Mouse (Mus musculus) left cerebral cortex, postnatal 14 days (tissue): ENCODE data around the gene Rnf5. TPM values are rescaled to one million over a fixed set of nuclear protein-coding genes. Genes with fewer than 3 reads are reported as not detected.

Source experiments
- DNase-seq, 2 experiments: peaks; one replicate each; pipeline ENCODE4 v3.0.0; 2021 to 2022; ENCODE audit warnings: low spot score in 2 of 2, mixed read lengths in 1 of 2
- intact Hi-C: fragments of 180-260 bp; cut with DNase I; formaldehyde crosslinking; loops from one replicate; pipeline ENCODE4 v1.15.1; 2025
- total RNA-seq, 2 experiments: library from RNA; stranded (reverse); gene quantifications; 2 replicates each; pipeline ENCODE4 v1.2.3; 2021

The Rnf5 gene
- total RNA-seq, 2 experiments from 2014 or later = 83.2 to 90.9 TPM

DNA sequence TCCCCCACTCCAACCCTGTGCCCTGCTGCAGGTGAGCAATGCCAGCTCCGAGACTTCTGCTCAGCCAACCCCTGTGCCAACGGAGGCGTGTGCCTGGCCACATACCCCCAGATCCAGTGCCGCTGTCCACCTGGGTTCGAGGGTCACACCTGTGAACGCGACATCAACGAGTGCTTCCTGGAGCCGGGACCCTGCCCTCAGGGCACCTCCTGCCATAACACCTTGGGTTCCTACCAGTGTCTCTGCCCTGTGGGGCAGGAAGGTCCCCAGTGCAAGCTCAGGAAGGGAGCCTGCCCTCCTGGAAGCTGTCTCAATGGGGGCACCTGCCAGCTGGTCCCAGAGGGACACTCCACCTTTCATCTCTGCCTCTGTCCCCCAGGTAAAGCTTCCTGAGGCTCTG is 36.2 kb downstream of the Rnf5 start:
- DNase-seq = no peak
- intact Hi-C loops = no loop called here

DNA sequence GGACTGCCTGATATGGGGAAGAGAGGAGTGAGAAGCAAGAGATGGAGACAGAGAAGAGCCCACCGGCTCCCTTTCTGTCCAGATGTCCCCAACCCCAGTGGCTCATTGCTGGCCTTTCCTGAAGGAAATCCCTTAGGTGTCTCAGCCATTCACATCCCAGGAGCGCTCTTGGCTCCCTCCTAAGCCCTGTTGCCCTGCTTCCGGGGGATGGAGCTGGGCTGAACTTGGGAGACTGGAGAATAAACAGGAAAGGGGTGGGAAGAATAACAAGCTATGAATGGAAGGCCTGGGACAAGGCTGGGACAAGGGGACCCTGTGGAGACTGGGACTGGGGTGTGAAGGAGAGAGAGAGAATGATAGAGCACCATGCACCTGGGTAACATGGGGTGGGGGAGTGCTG is 38.7 kb downstream of the Rnf5 start:
- intact Hi-C loops = no loop called here
- DNase-seq = no peak

DNA sequence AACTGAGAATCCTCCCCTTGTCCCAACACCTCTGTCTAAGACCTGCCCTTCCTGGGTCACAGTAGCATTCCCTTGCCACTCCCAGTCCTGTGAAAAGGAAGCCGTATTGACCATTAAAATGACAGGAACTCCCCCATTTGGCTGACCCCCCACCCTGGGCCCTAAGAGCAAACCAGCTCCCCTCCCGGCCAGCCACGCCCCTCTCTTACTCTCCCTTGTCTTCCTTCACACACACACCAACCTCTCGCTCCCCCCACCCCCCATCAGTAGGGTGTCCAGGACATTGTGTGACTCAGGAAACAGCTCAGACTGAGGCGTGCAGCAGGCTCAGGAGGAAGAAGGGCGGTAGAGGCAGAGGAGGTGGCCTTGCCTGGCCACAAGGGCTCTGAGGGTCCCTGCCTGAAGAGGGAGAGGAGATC is 39.5 kb downstream of the Rnf5 start, which contains the start of gene Notch4:
Gene Notch4 (plus strand): TSS at position 266 of the 419 bp plus-strand sequence.
- intact Hi-C loops = no loop called here

DNA sequence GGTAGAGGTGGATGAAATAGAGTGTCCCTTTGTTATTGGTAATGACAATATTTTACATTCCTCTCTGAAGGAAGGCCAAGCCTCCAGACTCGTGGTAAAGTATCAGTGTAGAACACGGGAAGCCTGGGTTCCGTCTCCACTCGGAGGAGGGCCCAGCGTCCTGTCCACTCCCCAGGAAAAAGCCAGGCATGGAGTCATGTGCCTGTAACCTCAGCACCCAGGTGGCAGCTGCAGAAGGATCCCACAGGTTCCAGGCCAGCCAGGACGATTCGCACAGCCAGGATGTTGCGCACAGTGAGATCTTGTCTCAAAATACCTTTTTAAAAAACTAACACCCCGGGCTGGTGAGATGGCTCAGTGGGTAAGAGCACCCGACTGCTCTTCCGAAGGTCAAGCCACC is 40.1 kb downstream of the Rnf5 start:
- no peak for DNase-seq
- intact Hi-C loops = no loop called here

More for the DNA sequence above, 39.5 kb downstream of the Rnf5 start, which contains the start of gene Notch4:
- no peak for DNase-seq

DNA sequence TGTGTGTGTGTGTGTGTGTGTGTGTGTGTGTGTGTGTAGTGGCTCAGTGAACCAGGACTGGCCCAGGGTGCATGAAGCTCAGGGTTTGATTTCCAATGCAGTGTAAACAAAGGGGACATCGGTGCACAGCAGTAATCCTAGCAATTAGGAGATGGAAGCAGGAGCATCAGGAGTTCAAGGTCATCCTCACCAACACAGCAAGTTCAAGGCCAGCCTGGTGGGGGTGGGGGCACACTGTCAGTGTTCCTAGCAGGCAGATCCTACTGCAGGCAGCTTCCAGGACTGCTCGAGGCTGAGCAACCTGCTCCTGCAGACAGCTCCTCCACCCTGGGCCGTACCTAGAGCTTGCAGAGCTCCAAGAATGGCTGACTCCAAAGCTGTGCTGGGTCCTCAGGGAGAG is 40.9 kb downstream of the Rnf5 start:
- no peak for DNase-seq
- intact Hi-C loops = no loop called here

DNA sequence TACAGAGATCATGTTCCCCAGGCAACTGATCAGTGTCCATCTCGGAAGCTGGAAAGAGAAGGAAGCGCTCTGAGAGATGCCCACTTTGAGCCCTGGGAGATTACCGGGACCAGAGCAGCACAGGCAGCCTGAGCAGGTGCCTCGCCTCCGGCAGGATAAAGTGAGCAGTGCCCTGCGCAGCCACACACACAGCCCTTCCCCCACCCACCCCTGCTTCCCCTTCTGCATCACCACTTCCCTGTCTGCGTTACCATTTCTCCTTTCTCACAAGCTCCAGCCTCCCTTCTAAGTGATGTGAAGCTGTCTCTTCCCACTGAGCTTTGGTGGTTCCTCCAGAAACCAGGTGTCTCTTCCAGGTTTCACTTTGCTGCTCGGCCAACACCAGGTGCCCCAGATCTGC is 42.3 kb downstream of the Rnf5 start:
- intact Hi-C loops = no loop called here
- no peak for DNase-seq

DNA sequence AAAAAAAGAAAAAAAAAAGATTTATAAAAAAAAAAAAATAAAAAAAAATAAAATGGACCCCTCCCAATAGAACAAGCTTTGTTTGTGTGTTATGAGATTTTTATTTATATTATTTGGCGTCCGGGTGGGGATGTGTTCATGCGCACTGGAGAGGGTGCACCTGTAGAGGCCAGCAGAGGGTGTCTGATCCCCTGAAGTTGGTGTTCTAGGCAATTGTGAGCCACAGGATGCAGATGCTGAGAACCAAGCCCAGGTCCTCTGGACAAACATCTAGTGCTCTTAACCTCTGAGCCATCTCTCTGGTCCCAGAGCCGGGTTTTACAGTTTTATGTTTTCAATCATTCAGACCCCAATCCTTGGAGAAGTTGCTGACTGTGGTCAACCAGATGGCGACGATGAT is 43.1 kb downstream of the Rnf5 start:
- no peak for DNase-seq
- intact Hi-C loops = no loop called here

DNA sequence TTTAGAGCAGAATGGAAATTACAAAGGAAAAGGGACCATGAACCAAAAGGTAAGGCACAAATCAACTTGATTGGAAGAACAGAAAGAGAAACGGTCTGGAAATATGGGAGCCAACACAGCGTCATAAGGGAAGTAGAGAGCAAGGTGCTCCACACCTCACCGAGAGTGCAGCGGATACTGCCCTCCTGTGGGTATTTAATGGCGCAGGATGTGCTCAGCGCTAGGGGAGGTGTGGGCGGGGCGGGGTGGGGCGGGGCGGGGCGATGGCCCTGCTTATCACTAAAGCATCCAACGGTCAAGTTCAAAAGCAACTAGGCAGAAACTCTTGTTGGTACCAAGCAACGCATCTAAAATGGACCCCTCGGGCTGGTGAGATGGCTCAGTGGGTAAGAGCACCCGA is 43.6 kb downstream of the Rnf5 start:
- intact Hi-C loops = loop anchor here (5.0 kb wide), 1 partner anchor 118 kb away; no protein-coding TSS in a partner anchor
- no peak for DNase-seq

DNA sequence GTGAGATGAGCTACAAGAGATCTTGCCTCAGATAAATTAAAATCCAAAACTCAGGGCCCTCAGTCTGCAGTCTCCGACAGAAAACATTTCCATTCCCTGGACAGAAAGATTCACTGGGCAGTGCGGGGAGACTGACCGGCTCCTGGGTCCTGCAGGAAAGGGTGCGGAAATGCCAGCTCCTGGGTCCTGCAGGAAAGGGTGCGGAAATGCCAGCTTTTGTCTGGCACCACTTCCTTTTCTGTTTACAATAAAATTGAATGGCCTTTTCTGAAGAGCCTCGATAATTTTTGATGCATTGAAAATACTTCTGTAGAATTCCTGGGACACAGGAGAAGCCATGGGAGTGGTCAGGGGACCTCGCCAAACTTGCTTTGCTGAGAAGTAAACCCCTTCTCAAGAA is 44.4 kb downstream of the Rnf5 start:
- intact Hi-C loops = loop anchor here (5.0 kb wide), 1 partner anchor 117 kb away; no protein-coding TSS in a partner anchor

DNA sequence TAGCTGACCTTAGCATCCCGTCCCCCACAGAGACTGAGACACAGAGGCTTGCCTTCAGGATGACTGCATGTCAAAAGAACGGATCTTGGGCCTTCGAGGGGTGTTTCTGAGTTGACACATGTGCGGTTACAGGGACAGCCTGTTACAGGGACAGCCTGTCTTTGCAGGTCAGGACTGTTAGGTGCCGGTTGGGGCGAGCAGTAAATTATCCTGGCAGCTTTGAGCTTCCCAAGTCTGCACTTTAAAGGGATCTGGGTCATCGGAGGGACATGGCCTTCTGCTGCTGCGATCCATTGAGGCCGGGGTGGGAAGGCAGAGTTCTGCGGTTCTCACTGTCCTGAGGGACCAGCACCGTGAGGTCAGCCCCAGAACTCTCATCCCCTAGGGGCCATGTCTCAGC is 46.1 kb downstream of the Rnf5 start:
- no peak for DNase-seq
- intact Hi-C loops = loop anchor here (5.0 kb wide), 1 partner anchor 115 kb away; no protein-coding TSS in a partner anchor

More for the DNA sequence above, 44.4 kb downstream of the Rnf5 start:
- no peak for DNase-seq

DNA sequence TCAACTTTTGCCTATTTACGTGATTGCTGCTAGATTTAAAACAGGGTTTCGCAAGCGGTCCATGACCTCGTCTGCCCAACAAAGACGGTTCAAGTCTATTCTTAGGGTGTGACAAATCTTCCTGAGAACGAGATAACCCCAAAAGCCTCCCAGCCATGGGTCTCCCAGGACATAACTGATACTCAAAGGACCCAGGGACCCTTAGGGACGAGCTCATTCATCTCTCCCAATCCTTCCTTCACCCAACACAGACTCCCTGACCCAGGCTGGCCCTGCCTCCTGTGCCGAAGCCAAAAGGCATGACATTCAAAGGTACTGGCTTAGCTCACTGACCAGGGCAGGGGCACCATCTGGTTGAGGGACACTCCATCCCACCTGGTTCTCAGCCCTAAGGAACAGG is 47.1 kb downstream of the Rnf5 start:
- DNase-seq = no peak
- intact Hi-C loops = loop anchor here (5.0 kb wide), 1 partner anchor 114 kb away; no protein-coding TSS in a partner anchor

DNA sequence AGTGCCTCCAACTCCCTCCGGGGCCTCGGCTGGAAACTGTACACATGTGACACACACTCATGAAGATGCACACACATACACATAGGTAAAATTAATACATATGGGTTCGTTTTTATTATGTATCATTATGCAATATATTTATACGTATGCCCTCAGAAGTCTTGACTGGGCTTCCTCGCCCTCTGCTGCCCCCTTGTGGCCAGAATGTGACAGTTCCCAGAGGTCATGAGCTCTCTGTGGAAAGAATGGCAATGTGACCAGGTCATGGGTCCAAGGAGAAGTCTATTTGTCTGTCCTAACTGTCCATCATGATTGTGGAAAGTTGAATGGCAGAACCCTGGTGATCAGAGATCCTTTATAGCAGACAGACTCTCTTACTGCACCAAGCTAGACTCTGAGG is 48.0 kb downstream of the Rnf5 start:
- peak; percentile 55 to 76 for DNase-seq
- intact Hi-C loops = loop anchor here (5.0 kb wide), 1 partner anchor 113 kb away; no protein-coding TSS in a partner anchor

Other genes with a start within 250 kb of the Rnf5 start
- under 1 TPM; 0.62 to 0.91 TPM for gene Btnl2, start 248.9 kb downstream of the Rnf5 start, total RNA-seq
- not detected for gene Btnl1, start 226.6 kb downstream of the Rnf5 start, total RNA-seq
- 1 to 10 TPM; 4.9 to 5.6 TPM for gene BC051142, start 204.9 kb downstream of the Rnf5 start, total RNA-seq
- gene Btnl4, start 126.4 kb downstream of the Rnf5 start, total RNA-seq = not detected
- gene Btnl6, start 86.3 kb downstream of the Rnf5 start, total RNA-seq = not detected
- gene Notch4, start 39.4 kb downstream of the Rnf5 start, total RNA-seq = 10 to 100 TPM; 10.0 to 10.9 TPM
- gene Gpsm3, start 13.9 kb downstream of the Rnf5 start, total RNA-seq = 1 to 10 TPM; 3.2 to 3.4 TPM
- gene Pbx2, start 12.4 kb downstream of the Rnf5 start, total RNA-seq = 10 to 100 TPM; 45.9 to 48.8 TPM
- 1 to 10 TPM in 1 of 2 experiments, under 1 TPM in 1; 0.87 to 1.2 TPM for gene Ager, start 5.8 kb downstream of the Rnf5 start, total RNA-seq
- gene Agpat1, start 572 bp upstream of the Rnf5 start, total RNA-seq = 100 to 1,000 TPM; 175 to 180 TPM
- gene Egfl8, start 12.3 kb upstream of the Rnf5 start, total RNA-seq = 1 to 10 TPM; 3.5 to 4.1 TPM
- gene Ppt2, start 24.8 kb upstream of the Rnf5 start, total RNA-seq = 10 to 100 TPM; 39.3 to 45.7 TPM
- gene Prrt1, start 25.8 kb upstream of the Rnf5 start, total RNA-seq = 100 to 1,000 TPM; 195 to 228 TPM
- 10 to 100 TPM; 16.1 to 16.7 TPM for gene Fkbpl, start 41.1 kb upstream of the Rnf5 start, total RNA-seq
- gene Atf6b, start 43.5 kb upstream of the Rnf5 start, total RNA-seq = 10 to 100 TPM; 76.4 to 80.3 TPM
- 1 to 10 TPM; 1.5 to 1.8 TPM for gene Tnxb, start 66.8 kb upstream of the Rnf5 start, total RNA-seq
- 1 to 10 TPM; 5.2 to 8.0 TPM for gene C4b, start 140.2 kb upstream of the Rnf5 start, total RNA-seq
- not detected for gene Cyp21a1, start 200.9 kb upstream of the Rnf5 start, total RNA-seq
- 10 to 100 TPM; 58.2 to 59.3 TPM for gene Stk19, start 233.3 kb upstream of the Rnf5 start, total RNA-seq
- gene Dxo, start 233.3 kb upstream of the Rnf5 start, total RNA-seq = 10 to 100 TPM; 33.5 to 35.8 TPM
- gene Skiv2l, start 246.5 kb upstream of the Rnf5 start, total RNA-seq = 10 to 100 TPM; 68.5 to 73.1 TPM
- 10 to 100 TPM; 29.1 to 30.5 TPM for gene Nelfe, start 246.7 kb upstream of the Rnf5 start, total RNA-seq